Mouse (Mus musculus) C2C12 (cell line): ENCODE measurements around the gene Prpf38b.

ENCODE experiments used
- CEBPB ChIP-seq: IDR thresholded peaks from one replicate; pipeline ENCODE4 v1.6.1; 2011; ENCODE audit warnings: low read depth, mild to moderate bottlenecking, control low read depth, moderate library complexity
- CTCF ChIP-seq: IDR thresholded peaks from one replicate; pipeline ENCODE4 v1.5.1; 2011; ENCODE audit not compliant: control insufficient read depth, insufficient read depth, insufficient read length
- FOSL1 ChIP-seq: IDR thresholded peaks from one replicate; pipeline ENCODE4 v1.8.0; 2011; ENCODE audit warnings: mild to moderate bottlenecking, low read length; ENCODE audit not compliant: poor library complexity, insufficient read depth, severe bottlenecking
- MAX ChIP-seq: IDR thresholded peaks from one replicate; pipeline ENCODE4 v1.6.1; 2011; ENCODE audit warnings: mild to moderate bottlenecking, control low read depth
- MYOD1 ChIP-seq: IDR thresholded peaks from one replicate; pipeline ENCODE4 v1.6.1; 2011; ENCODE audit warnings: low read depth; ENCODE audit not compliant: control insufficient read depth, insufficient read length
- MYOG ChIP-seq: IDR thresholded peaks from one replicate; pipeline ENCODE4 v1.6.1; 2011; ENCODE audit not compliant: control insufficient read depth, insufficient read length; ENCODE audit errors: extremely low read depth
- USF1 ChIP-seq: IDR thresholded peaks from one replicate; pipeline ENCODE4 v1.6.1; 2011; ENCODE audit warnings: low read depth, mild to moderate bottlenecking, control low read depth, moderate library complexity

- no peak for TF ChIP-seq CTCF
- no peak for TF ChIP-seq CEBPB
- no peak for TF ChIP-seq MAX
- TF ChIP-seq USF1: no peak
- TF ChIP-seq MYOD1: no peak
- TF ChIP-seq MYOG: no peak
- no peak for TF ChIP-seq FOSL1
These were observed 21.6 kb downstream of the Prpf38b start, which contains the start of gene Fndc7 for GRCm38 (mm10) chr3:108889908-108890307.
